ENCODE assay signal across 12 mouse cellular contexts in the genomic region with DNA sequence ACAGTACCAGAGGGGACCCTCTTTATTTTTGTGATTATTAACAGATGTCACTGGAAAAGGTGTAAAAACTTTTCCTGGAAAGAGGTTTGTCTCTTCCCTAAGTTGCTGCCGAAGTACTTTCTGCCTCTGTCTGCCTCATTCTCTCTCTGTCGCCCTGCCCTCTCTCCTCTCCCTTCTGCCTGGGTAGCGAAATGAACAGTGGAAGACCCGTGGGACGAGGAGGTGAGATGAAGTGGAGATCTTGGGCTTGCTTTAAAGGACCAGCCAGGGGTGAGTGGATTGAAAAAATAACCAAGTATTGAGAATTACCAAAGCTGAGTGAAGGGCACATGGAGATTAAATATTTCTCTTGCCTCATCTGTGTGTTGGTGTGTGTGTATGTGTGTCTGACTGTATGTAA. TPM values are rescaled to one million over a fixed set of nuclear protein-coding genes. Genes with fewer than 3 reads are reported as not detected.
DNase-seq lines count a peak whose midpoint lies in the region; ATAC-seq and TF ChIP-seq lines count a peak whose summit lies in the region.
"Had no signal": no experiment of that assay in that cellular context is flagged by ENCODE, and none has a peak within 500 bp of the region (broad histone marks: within the 10 kb centered on the region; RNA-seq: fewer than 3 reads in every experiment).

No protein-coding gene starts in this region.

- 0 out of 2 replicates have a peak overlapping the region, but pooled peaks have one; percentile 55 for H3K27ac ChIP-seq in heart, embryonic 15.5 days
- H3K27ac ChIP-seq in testis, adult 2 months (ENCODE audit: control insufficient read depth, insufficient read depth, low read depth, low read length): peak overlapping the region; percentile 2; the same call in 1 of the 2 replicates
- H3K27ac ChIP-seq in limb, embryonic 12.5 days: peak overlapping the region; percentile 62; the same call in 1 of the 2 replicates
- H3K27ac ChIP-seq: liver, embryonic 14.5 days had no signal

- peak overlapping the region; percentile 59 for H3K4me2 ChIP-seq in heart, embryonic 15.5 days
- H3K4me2 ChIP-seq in limb, embryonic 12.5 days: peak overlapping the region; percentile 74

- no peak for ATAC-seq in heart, embryonic 15.5 days (replicated peaks; ENCODE audit: insufficient number of reproducible peaks, insufficient read depth, low FRiP score, low read depth)
- no peak for ATAC-seq in limb, embryonic 12.5 days (ENCODE audit: insufficient number of reproducible peaks, insufficient read depth, low FRiP score, low TSS enrichment, low read depth)
- ATAC-seq in megakaryocyte progenitor cell, adult 5-6 weeks (replicated peaks; ENCODE audit: poor library complexity): no peak
- no peak for ATAC-seq in megakaryocyte-erythroid progenitor cell, adult 5-6 weeks (replicated peaks; ENCODE audit: low FRiP score, low TSS enrichment, poor library complexity, severe bottlenecking)

- intact Hi-C loops in heart, postnatal 36 days (cut with DNase I): loop anchor here (5.0 kb wide), 1 partner anchor 102 kb away; no protein-coding TSS in a partner anchor

- peaks cover 19% of the 10 kb centered on the region for H3K4me1 ChIP-seq in heart, embryonic 15.5 days (replicated peaks)
- peaks cover 10% of the 10 kb centered on the region for H3K4me1 ChIP-seq in testis, adult 2 months (ENCODE audit: control insufficient read depth, insufficient read depth, low read length)
- peaks cover 16% of the 10 kb centered on the region for H3K4me1 ChIP-seq in limb, embryonic 12.5 days (replicated peaks)

- no peaks in the 10 kb centered on the region for H3K9me3 ChIP-seq in heart, embryonic 15.5 days (replicated peaks)
- H3K9me3 ChIP-seq in limb, embryonic 12.5 days: no peaks in the 10 kb centered on the region

- H3K36me3 ChIP-seq in heart, embryonic 15.5 days: no peaks in the 10 kb centered on the region
- no peaks in the 10 kb centered on the region for H3K36me3 ChIP-seq in testis, adult 2 months (ENCODE audit: control insufficient read depth, insufficient read depth, low read length)
- H3K36me3 ChIP-seq in limb, embryonic 12.5 days: no peaks in the 10 kb centered on the region

- no peaks in the 10 kb centered on the region for H3K27me3 ChIP-seq in heart, embryonic 15.5 days
- H3K27me3 ChIP-seq in testis, adult 2 months (ENCODE audit: control insufficient read depth, insufficient read depth, low read length): no peaks in the 10 kb centered on the region
- peaks cover 6% of the 10 kb centered on the region; the same call in 1 of the 2 replicates for H3K27me3 ChIP-seq in limb, embryonic 12.5 days

- no peak for DNase-seq in heart, postnatal 36 days
- DNase-seq in testis, postnatal 10 days (ENCODE audit: low spot score): no peak
- no peak for DNase-seq in urinary bladder, adult 2 months (ENCODE audit: low spot score)
- DNase-seq: cerebellum, adult 11 months; kidney, adult 11 months had no signal

- 46% methylated on average over 5 of the region's 5 CpGs for WGBS in heart, embryonic 15.5 days
- 27% methylated on average over 5 of the region's 5 CpGs for WGBS in limb, embryonic 12.5 days

- peak overlapping the region; percentile 44 for H3K4me3 ChIP-seq in heart, embryonic 15.5 days
- peak overlapping the region; percentile 0 for H3K4me3 ChIP-seq in testis, adult 2 months (ENCODE audit: control insufficient read depth, low read depth, low read length)
- H3K4me3 ChIP-seq in limb, embryonic 12.5 days (replicated peaks): peak overlapping the region; percentile 46

- TF ChIP-seq CTCF in testis, adult 2 months (IDR thresholded peaks at IDR 0.05; ENCODE audit: control insufficient read depth, insufficient read depth, insufficient replicate concordance, low read depth, low read length): no peak

- H3K9ac ChIP-seq in heart, embryonic 15.5 days: no peak overlapping the region
- peak overlapping the region; percentile 59 for H3K9ac ChIP-seq in limb, embryonic 12.5 days (replicated peaks)
- H3K9ac ChIP-seq: liver, embryonic 14.5 days had no signal

- TF ChIP-seq POLR2A in testis, adult 2 months (IDR thresholded peaks at IDR 0.05; ENCODE audit: control insufficient read depth, low read depth, low read length): no peak

RNA-seq across cellular contexts. Expression of gene Prss35, which starts 0.6 kb away (rescaled TPM):
- 46.5 and 56.4 TPM in 2 replicates for polyA plus RNA-seq in heart, embryonic 15.5 days (2015; fragmentation: Nextera tagmentation; extraction: Ambion mirVana)
- under 1 TPM; 0.27 to 0.42 TPM for total RNA-seq in heart, postnatal 36 days (2021)
- 3.2 and 3.8 TPM in 2 replicates for polyA plus RNA-seq in testis, adult 2 months (2012; rRNA removed)
- polyA plus RNA-seq in limb, embryonic 12.5 days (2016; fragmentation: Nextera tagmentation; extraction: Ambion mirVana): 14.6 and 16.5 TPM in 2 replicates
- polyA plus RNA-seq in urinary bladder, adult 2 months (2012; rRNA removed): 17.0 and 19.4 TPM in 2 replicates
- not detected in 2 replicates for total RNA-seq in megakaryocyte progenitor cell, adult 5-6 weeks (2015)
- not detected in 2 replicates for total RNA-seq in megakaryocyte progenitor cell, adult 5-6 weeks (2017)
- not detected in 2 replicates for total RNA-seq in megakaryocyte-erythroid progenitor cell, adult 5-6 weeks (2014; fragmentation: Nextera tagmentation)
- total RNA-seq in megakaryocyte-erythroid progenitor cell, adult 5-6 weeks (2017): not detected in 2 replicates
- total RNA-seq: neutrophil, adult 5-6 weeks had no signal

RNA-seq across cellular contexts. Expression of gene Me1, which starts 48.3 kb away (rescaled TPM):
- polyA plus RNA-seq in heart, embryonic 15.5 days (2015; fragmentation: Nextera tagmentation; extraction: Ambion mirVana): 27.9 and 32.4 TPM in 2 replicates
- total RNA-seq in heart, postnatal 36 days (2021): 100 to 1,000 TPM; 112 to 114 TPM
- polyA plus RNA-seq in testis, adult 2 months (2012; rRNA removed): 134 and 144 TPM in 2 replicates
- polyA plus RNA-seq in limb, embryonic 12.5 days (2016; fragmentation: Nextera tagmentation; extraction: Ambion mirVana): 16.8 TPM in 2 replicates
- polyA plus RNA-seq in urinary bladder, adult 2 months (2012; rRNA removed): 120 and 127 TPM in 2 replicates
- 0.30 TPM in 1 of 2 replicates, not detected in the other for total RNA-seq in megakaryocyte progenitor cell, adult 5-6 weeks (2015)
- total RNA-seq in megakaryocyte progenitor cell, adult 5-6 weeks (2017): 0.34 TPM in 1 of 2 replicates, not detected in the other
- total RNA-seq in megakaryocyte-erythroid progenitor cell, adult 5-6 weeks (2014; fragmentation: Nextera tagmentation): 0.17 TPM in 1 of 2 replicates, not detected in the other
- not detected in 2 replicates for total RNA-seq in megakaryocyte-erythroid progenitor cell, adult 5-6 weeks (2017)
- total RNA-seq: neutrophil, adult 5-6 weeks had no signal

Comparison
In these comparisons a context has a peak if more than half of its experiments do, and no peak if none do; other contexts are left out.
1. H3K27ac ChIP-seq: peak in every context shown above with its lines; median percentile 62 in limb, embryonic 12.5 days; 55 in heart, embryonic 15.5 days; 2 in testis, adult 2 months.